Mouse (Mus musculus) midbrain, embryonic 15.5 days (tissue): ENCODE measurements around the gene Erg. TPM values are rescaled to one million over a fixed set of nuclear protein-coding genes. Genes with fewer than 3 reads are reported as not detected.

Source experiments
- ATAC-seq: fragments of 200-750 bp; cut with Nextera tagmentation; replicated peaks from 2 replicates; pipeline ENCODE4 v1.8.0; 2017; ENCODE audit warnings: moderate TSS enrichment
- H3K27ac ChIP-seq: fragments of 300-500 bp; sonication (generic); 2 replicates; pipeline ENCODE4 v1.5.1; 2015; ENCODE audit warnings: mild to moderate bottlenecking, inconsistent platforms
- H3K27me3 ChIP-seq: fragments of 300-500 bp; sonication (generic); replicated peaks from 2 replicates; pipeline ENCODE4 v1.6.1; 2015; ENCODE audit warnings: inconsistent platforms
- H3K36me3 ChIP-seq: fragments of 300-500 bp; sonication (generic); replicated peaks from 2 replicates; pipeline ENCODE4 v1.6.1; 2015; ENCODE audit warnings: inconsistent platforms
- H3K4me1 ChIP-seq: fragments of 300-500 bp; sonication (generic); 2 replicates; pipeline ENCODE4 v1.6.1; 2015; ENCODE audit warnings: inconsistent platforms
- H3K4me2 ChIP-seq: fragments of 300-500 bp; sonication (generic); 2 replicates; pipeline ENCODE4 v1.6.1; 2015; ENCODE audit warnings: inconsistent platforms, mild to moderate bottlenecking, moderate library complexity
- H3K4me3 ChIP-seq: fragments of 300-500 bp; sonication (generic); 2 replicates; pipeline ENCODE4 v1.5.1; 2015; ENCODE audit warnings: mild to moderate bottlenecking, inconsistent platforms
- H3K9ac ChIP-seq: fragments of 300-500 bp; sonication (generic); 2 replicates; pipeline ENCODE4 v1.6.1; 2015; ENCODE audit warnings: mild to moderate bottlenecking, inconsistent platforms
- H3K9me3 ChIP-seq: fragments of 300-500 bp; sonication (generic); 2 replicates; pipeline ENCODE4 v1.6.1; 2016; ENCODE audit warnings: inconsistent platforms
- WGBS: fragments of 180-500 bp; shearing (Covaris S2); methylation state at CpG from one replicate; pipeline ENCODE4 v1.1.7; 2015; ENCODE audit warnings: mixed read lengths; 5-methylcytosine and 5-hydroxymethylcytosine counted together
- polyA plus RNA-seq: library from polyadenylated mRNA; unstranded; fragments of >200 nt; fragmentation: Nextera tagmentation; extraction: Ambion mirVana; gene quantifications from 2 replicates; pipeline ENCODE4 v1.2.1, GENCODE M21; 2015

Erg gene
- polyA plus RNA-seq, 1 experiment from 2014 or later = 2.6 TPM

- Histone ChIP-seq H3K9ac (no peak overlapping the region), H3K36me3 (no peaks in the 10 kb centered on the region), H3K4me1 (no peaks in the 10 kb centered on the region), H3K4me2 (no peak overlapping the region), H3K9me3 (no peaks in the 10 kb centered on the region), H3K4me3 (no peak overlapping the region), H3K27ac (no peak overlapping the region), H3K27me3 (no peaks in the 10 kb centered on the region)
- no peak for ATAC-seq
- 92% methylated on average over 5 of the region's 5 CpGs for WGBS
Measured at GRCm38 (mm10) chr16:95365214-95365613, 221.2 kb downstream of the Erg start.

GRCm38 (mm10) chr16:95363632-95364465, 222.5 kb downstream of the Erg start:
- no peaks in the 10 kb centered on the region for H3K4me1 ChIP-seq
- H3K9me3 ChIP-seq = no peaks in the 10 kb centered on the region
- no peak overlapping the region for H3K4me2 ChIP-seq
- H3K4me3 ChIP-seq = no peak overlapping the region
- no peak overlapping the region for H3K27ac ChIP-seq
- ATAC-seq = no peak
- WGBS = 72% methylated on average over 18 of the region's 18 CpGs
- no peaks in the 10 kb centered on the region for H3K36me3 ChIP-seq
- H3K27me3 ChIP-seq = no peaks in the 10 kb centered on the region
- H3K9ac ChIP-seq = no peak overlapping the region

- WGBS = 92% methylated on average over 7 of the region's 7 CpGs
- H3K27me3 ChIP-seq = no peaks in the 10 kb centered on the region
- no peaks in the 10 kb centered on the region for H3K36me3 ChIP-seq
- ATAC-seq = no peak
- H3K4me2 ChIP-seq = no peak overlapping the region
- H3K4me3 ChIP-seq = no peak overlapping the region
- H3K9me3 ChIP-seq = no peaks in the 10 kb centered on the region
- H3K27ac ChIP-seq = no peak overlapping the region
- no peaks in the 10 kb centered on the region for H3K4me1 ChIP-seq
- no peak overlapping the region for H3K9ac ChIP-seq
Measured at GRCm38 (mm10) chr16:95361950-95362349, 224.4 kb downstream of the Erg start.

- H3K27ac ChIP-seq = no peak overlapping the region
- H3K27me3 ChIP-seq = no peaks in the 10 kb centered on the region
- ATAC-seq = no peak
- H3K9ac ChIP-seq = no peak overlapping the region
- 93% methylated on average over 18 of the region's 18 CpGs for WGBS
- H3K9me3 ChIP-seq = no peaks in the 10 kb centered on the region
- no peak overlapping the region for H3K4me2 ChIP-seq
- no peaks in the 10 kb centered on the region for H3K4me1 ChIP-seq
- no peak overlapping the region for H3K4me3 ChIP-seq
- no peaks in the 10 kb centered on the region for H3K36me3 ChIP-seq
Measured at GRCm38 (mm10) chr16:95360940-95361489, 225.4 kb downstream of the Erg start.

DNA sequence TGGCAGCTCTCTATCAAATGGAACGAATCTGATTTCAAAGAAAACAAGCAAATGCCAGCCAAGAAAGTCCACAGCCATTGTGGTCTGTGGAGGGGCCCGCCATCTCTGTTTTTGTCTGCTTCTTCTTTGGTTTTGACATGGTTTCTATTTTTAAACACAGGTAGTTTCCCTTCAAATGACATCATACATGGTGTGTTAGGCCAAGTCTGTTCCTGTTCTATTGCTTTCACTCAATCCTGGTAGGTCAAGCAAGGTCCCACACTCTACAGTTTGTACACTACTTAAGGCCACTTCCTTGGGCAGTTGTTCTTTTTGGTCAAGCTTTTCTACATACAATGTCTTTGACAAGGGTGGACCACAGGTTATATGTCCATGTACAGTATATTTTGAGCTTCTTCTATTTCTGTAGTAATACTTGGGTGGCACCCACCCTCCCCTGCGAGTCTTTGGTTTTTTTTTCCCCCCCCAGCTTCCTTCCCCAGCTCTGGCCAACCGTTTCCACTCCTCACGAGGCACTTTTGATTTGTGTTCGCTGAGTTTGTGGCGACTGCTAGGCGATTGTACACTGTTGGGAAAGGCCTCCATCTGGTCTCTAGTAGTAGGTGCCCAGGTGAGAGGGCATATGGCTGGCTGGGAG, 226.1 kb downstream of the Erg start:
- Histone ChIP-seq H3K4me2 (no peak overlapping the region), H3K36me3 (no peaks in the 10 kb centered on the region), H3K4me1 (no peaks in the 10 kb centered on the region), H3K27ac (no peak overlapping the region), H3K9me3 (no peaks in the 10 kb centered on the region), H3K4me3 (no peak overlapping the region), H3K27me3 (no peaks in the 10 kb centered on the region), H3K9ac (no peak overlapping the region)
- WGBS = 93% methylated on average over 8 of the region's 8 CpGs
- no peak for ATAC-seq

GRCm38 (mm10) chr16:95356962-95357955, 229.1 kb downstream of the Erg start:
- 81% methylated on average over 12 of the region's 12 CpGs for WGBS
- H3K27me3 ChIP-seq = no peaks in the 10 kb centered on the region
- no peaks in the 10 kb centered on the region for H3K9me3 ChIP-seq
- H3K4me2 ChIP-seq = no peak overlapping the region
- H3K27ac ChIP-seq = no peak overlapping the region
- no peak overlapping the region for H3K4me3 ChIP-seq
- no peak overlapping the region for H3K9ac ChIP-seq
- H3K4me1 ChIP-seq = no peaks in the 10 kb centered on the region
- no peak for ATAC-seq
- no peaks in the 10 kb centered on the region for H3K36me3 ChIP-seq

DNA sequence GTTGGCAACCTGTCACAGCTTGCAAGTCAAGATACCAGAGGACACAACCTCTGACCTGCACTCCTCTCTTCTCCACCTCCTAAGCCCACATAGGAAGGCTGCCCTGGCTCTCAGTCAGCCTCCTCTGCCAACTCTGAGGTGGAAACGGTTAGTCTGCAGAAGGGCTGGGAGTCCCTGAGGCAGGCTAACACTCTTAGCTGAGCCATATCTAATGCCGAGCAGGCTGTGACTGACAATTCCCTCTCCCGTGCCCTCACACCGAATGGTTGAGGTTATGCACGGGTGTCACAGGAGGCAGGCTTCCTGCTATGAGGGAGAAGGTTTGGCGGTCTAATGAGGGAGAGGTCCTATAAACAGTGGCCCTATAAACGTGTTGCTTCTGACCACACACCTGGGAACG, 232.6 kb downstream of the Erg start:
- H3K27ac ChIP-seq = no peak overlapping the region
- no peaks in the 10 kb centered on the region for H3K27me3 ChIP-seq
- 0 out of 2 replicates have a peak, but pooled peaks cover 5% of the 10 kb centered on the region for H3K4me1 ChIP-seq
- no peaks in the 10 kb centered on the region for H3K36me3 ChIP-seq
- H3K4me2 ChIP-seq = no peak overlapping the region
- H3K4me3 ChIP-seq = no peak overlapping the region
- WGBS = 76% methylated on average over 8 of the region's 8 CpGs
- H3K9ac ChIP-seq = no peak overlapping the region
- H3K9me3 ChIP-seq = no peaks in the 10 kb centered on the region
- ATAC-seq = no peak

DNA sequence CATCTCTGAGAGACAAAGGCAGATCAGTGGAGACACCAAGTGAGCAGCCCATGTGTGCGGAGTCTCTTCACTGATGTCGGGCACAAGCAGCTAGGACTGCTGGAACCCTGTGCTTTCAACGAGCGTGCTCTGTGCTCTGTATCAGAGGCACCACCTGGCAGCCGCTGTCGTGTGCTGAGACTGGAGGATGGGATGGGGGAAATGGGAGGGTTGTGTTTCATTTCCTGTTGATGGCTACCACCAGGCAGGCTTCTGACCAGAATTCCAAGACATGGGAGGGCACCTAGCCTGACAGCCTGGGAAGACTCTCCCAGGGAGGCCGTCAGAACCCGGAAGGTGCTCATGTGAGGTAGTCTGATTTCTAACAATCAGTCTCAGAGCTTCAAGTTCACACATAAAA, 234.1 kb downstream of the Erg start:
- Histone ChIP-seq H3K4me2 (no peak overlapping the region), H3K9me3 (no peaks in the 10 kb centered on the region), H3K36me3 (no peaks in the 10 kb centered on the region), H3K4me1 (0 out of 2 replicates have a peak, but pooled peaks cover 5% of the 10 kb centered on the region), H3K27ac (no peak overlapping the region), H3K4me3 (no peak overlapping the region), H3K27me3 (no peaks in the 10 kb centered on the region; the same call in 1 of the 2 replicates), H3K9ac (no peak overlapping the region)
- ATAC-seq = no peak
- 65% methylated on average over 8 of the region's 8 CpGs for WGBS

- Histone ChIP-seq H3K27ac (no peak overlapping the region), H3K4me3 (no peak overlapping the region), H3K27me3 (no peaks in the 10 kb centered on the region; the same call in 1 of the 2 replicates), H3K4me2 (no peak overlapping the region), H3K36me3 (no peaks in the 10 kb centered on the region), H3K9ac (no peak overlapping the region), H3K9me3 (no peaks in the 10 kb centered on the region), H3K4me1 (peaks cover 7% of the 10 kb centered on the region; the same call in 1 of the 2 replicates)
- 19% methylated on average over 3 of the region's 3 CpGs for WGBS
- ATAC-seq = peak; percentile 49; the same call in 1 of the 2 replicates
Measured at GRCm38 (mm10) chr16:95350499-95350898, 235.9 kb downstream of the Erg start.

DNA sequence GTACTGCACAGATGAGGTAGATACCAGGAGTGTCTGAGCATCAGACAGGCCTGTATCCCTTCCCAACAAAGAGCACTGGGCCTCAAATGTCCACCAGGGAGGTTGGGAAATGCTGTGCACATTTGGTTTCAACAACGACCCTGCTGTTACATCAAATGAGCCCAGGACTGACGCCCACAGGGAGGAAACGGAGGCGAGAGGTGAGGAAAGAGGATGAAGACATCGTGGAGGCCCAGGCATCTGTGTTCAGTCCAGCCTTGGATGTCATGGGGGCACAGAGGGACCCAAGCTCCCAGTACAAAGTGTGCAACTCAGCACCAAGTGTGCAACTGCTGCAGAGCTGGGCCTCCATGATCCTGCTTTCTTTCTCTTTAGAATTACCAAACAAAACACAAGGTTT, 236.6 kb downstream of the Erg start:
- ATAC-seq = no peak
- no peak overlapping the region for H3K4me2 ChIP-seq
- no peaks in the 10 kb centered on the region for H3K9me3 ChIP-seq
- H3K9ac ChIP-seq = no peak overlapping the region
- peaks cover 7% of the 10 kb centered on the region; the same call in 1 of the 2 replicates for H3K4me1 ChIP-seq
- 87% methylated on average over 5 of the region's 5 CpGs for WGBS
- no peak overlapping the region for H3K27ac ChIP-seq
- no peaks in the 10 kb centered on the region for H3K36me3 ChIP-seq
- no peak overlapping the region for H3K4me3 ChIP-seq
- no peaks in the 10 kb centered on the region; the same call in 1 of the 2 replicates for H3K27me3 ChIP-seq

- H3K27ac ChIP-seq = no peak overlapping the region
- H3K4me3 ChIP-seq = no peak overlapping the region
- 90% methylated on average over 6 of the region's 6 CpGs for WGBS
- H3K36me3 ChIP-seq = no peaks in the 10 kb centered on the region
- no peaks in the 10 kb centered on the region for H3K9me3 ChIP-seq
- no peaks in the 10 kb centered on the region; the same call in 1 of the 2 replicates for H3K27me3 ChIP-seq
- ATAC-seq = no peak
- no peak overlapping the region for H3K9ac ChIP-seq
- H3K4me2 ChIP-seq = no peak overlapping the region
- H3K4me1 ChIP-seq = peaks cover 7% of the 10 kb centered on the region; the same call in 1 of the 2 replicates
Measured at GRCm38 (mm10) chr16:95349344-95349743, 237.0 kb downstream of the Erg start.
